12 mouse cellular contexts compared by ENCODE assay signal in the genomic region with DNA sequence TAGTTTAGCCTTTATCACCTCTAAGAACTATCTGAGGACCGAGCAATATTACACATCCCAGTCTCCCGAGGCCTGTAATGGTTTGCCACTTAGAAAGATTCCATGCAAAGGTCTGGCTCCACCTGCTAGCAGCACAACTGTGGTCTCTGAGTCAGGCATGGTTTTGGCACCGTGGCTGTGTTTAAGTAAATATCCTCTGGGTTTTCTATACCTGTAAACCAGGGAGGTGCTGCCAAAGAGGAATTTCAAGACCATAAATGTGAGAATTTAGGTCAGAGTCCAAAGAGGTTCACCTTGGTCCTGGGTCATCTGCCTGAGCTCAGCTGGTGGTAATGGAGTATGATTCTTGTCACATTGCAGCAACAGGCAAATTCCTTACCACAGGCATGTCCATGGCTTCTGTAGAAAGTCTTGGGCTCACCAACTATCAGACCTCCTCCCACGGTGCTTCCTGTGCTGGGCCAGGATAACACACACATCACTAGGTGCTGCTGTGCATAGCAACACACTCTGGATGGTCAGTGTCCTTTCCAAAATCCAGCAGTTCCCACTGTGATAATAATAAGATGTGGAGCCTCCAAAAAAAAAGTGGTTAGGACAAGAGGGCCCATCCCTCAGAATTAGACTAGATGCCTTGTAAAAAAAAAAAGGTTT.
"Had no signal": no experiment of that assay in that cellular context is flagged by ENCODE, and none has a peak within 500 bp of the region (broad histone marks: within the 10 kb centered on the region; RNA-seq: fewer than 3 reads in every experiment).

No protein-coding gene starts in this region.

- DNase-seq: gastrocnemius, postnatal 14 days; gastrocnemius, postnatal 36 days; heart, adult 18-20 months; heart, postnatal 10 days; kidney, adult 18-20 months; kidney, adult 8-10 months; kidney, postnatal 10 days; kidney, postnatal 25 days; kidney, postnatal 4 days; layer of hippocampus, adult 9-11 months; layer of hippocampus, postnatal 36 days; left cerebral cortex, postnatal 4 days had no signal
